Mouse (Mus musculus) left cerebral cortex, adult 8-10 months (tissue): ENCODE measurements at regions not wholly inside any gene's neighbourhood (a gene's known extent, or its start where the extent isn't known, plus 50 kb on each side); places are given as distances from the start of the nearest gene placed in this dataset.

ENCODE experiments used
- DNase-seq, 2 experiments: peaks; one replicate each; pipeline ENCODE4 v3.0.0; 2022; ENCODE audit warnings: low spot score in 2 of 2

- DNase-seq = no peak
Measured at GRCm38 (mm10) chr1:91611281-91611680, 70.9 kb downstream of the Asb1 start.

GRCm38 (mm10) chr1:91611694-91612093 is 71.3 kb downstream of the Asb1 start:
- no peak for DNase-seq

GRCm38 (mm10) chr1:91612912-91613311 is 72.6 kb downstream of the Asb1 start:
- DNase-seq = no peak

- no peak for DNase-seq
Measured at GRCm38 (mm10) chr1:91615396-91615795, 75.1 kb downstream of the Asb1 start.

GRCm38 (mm10) chr1:91618527-91619135 is 78.3 kb downstream of the Asb1 start:
- DNase-seq = no peak

- DNase-seq = no peak
Measured at GRCm38 (mm10) chr1:91621141-91621540, 80.8 kb downstream of the Asb1 start.

- no peak for DNase-seq
Measured at GRCm38 (mm10) chr1:91622874-91623273, 82.5 kb downstream of the Asb1 start.

- DNase-seq = no peak
Measured at GRCm38 (mm10) chr1:91624028-91624427, 83.7 kb downstream of the Asb1 start.

- no peak for DNase-seq
Measured at GRCm38 (mm10) chr1:91624531-91625300, 84.4 kb downstream of the Asb1 start.

- no peak for DNase-seq
Measured at GRCm38 (mm10) chr1:91626090-91626489, 85.7 kb downstream of the Asb1 start.

GRCm38 (mm10) chr1:91630206-91630605 is 89.9 kb downstream of the Asb1 start:
- DNase-seq = no peak

GRCm38 (mm10) chr1:91630871-91631410 is 90.6 kb downstream of the Asb1 start:
- no peak for DNase-seq

GRCm38 (mm10) chr1:91632906-91633493 is 92.7 kb downstream of the Asb1 start:
- no peak for DNase-seq

GRCm38 (mm10) chr1:91636571-91636970 is 96.2 kb downstream of the Asb1 start:
- DNase-seq = no peak

- no peak for DNase-seq
Measured at GRCm38 (mm10) chr1:91640551-91640950, 100.2 kb downstream of the Asb1 start.

- DNase-seq = no peak
Measured at GRCm38 (mm10) chr1:91658991-91659441, 118.7 kb downstream of the Asb1 start.

GRCm38 (mm10) chr1:91659486-91659885 is 119.1 kb downstream of the Asb1 start:
- DNase-seq = no peak

GRCm38 (mm10) chr1:91663289-91663688 is 122.9 kb downstream of the Asb1 start:
- no peak for DNase-seq

- DNase-seq = peak in 1 of 2 experiments; percentile 10
Measured at GRCm38 (mm10) chr1:91664622-91665021, 124.3 kb downstream of the Asb1 start.

- no peak for DNase-seq
Measured at GRCm38 (mm10) chr1:91668530-91668929, 128.2 kb downstream of the Asb1 start.

GRCm38 (mm10) chr1:91670980-91671379 is 130.3 kb upstream of the Twist2 start:
- no peak for DNase-seq

- DNase-seq = no peak
Measured at GRCm38 (mm10) chr1:91674082-91674655, 127.1 kb upstream of the Twist2 start.
